Mouse (Mus musculus): ENCODE measurements around the gene Psmc3.

GRCm38 (mm10) chr2:91112491-91112890 is 58.7 kb downstream of the Psmc3 start:
- no peak for TF ChIP-seq CTCF (IDR thresholded peaks at IDR 0.05; ENCODE audit: control insufficient read depth, insufficient read depth, low read length)
- no peak for TF ChIP-seq POLR2A (IDR thresholded peaks at IDR 0.05; ENCODE audit: borderline replicate concordance, control insufficient read depth, low read depth, low read length)

All from bone marrow, adult 2 months (tissue).